Mouse (Mus musculus) layer of hippocampus, postnatal 25 days (tissue): ENCODE results near the gene Syt17. TPM values are rescaled to one million over a fixed set of nuclear protein-coding genes. Genes with fewer than 3 reads are reported as not detected.
A peak's percentile ranks its signal among the peaks of the same experiment; 100 is the strongest.

Source experiments
- DNase-seq, 2 experiments: peaks; one replicate each; pipeline ENCODE4 v3.0.0; 2022; ENCODE audit warnings: mixed read lengths in 2 of 2, low spot score in 1 of 2; ENCODE audit errors: extremely low spot score in 1 of 2
- total RNA-seq, 2 experiments: library from RNA; stranded (reverse); gene quantifications; 2 replicates each; pipeline ENCODE4 v1.2.3; 2021

Gene Syt17
- total RNA-seq, 2 experiments from 2014 or later = 86.1 to 99.6 TPM

- DNase-seq = no peak
These were observed 16.4 kb upstream of the Syt17 start for GRCm38 (mm10) chr7:118464432-118464831.

GRCm38 (mm10) chr7:118462818-118463762, 15.1 kb upstream of the Syt17 start:
- no peak for DNase-seq

DNA sequence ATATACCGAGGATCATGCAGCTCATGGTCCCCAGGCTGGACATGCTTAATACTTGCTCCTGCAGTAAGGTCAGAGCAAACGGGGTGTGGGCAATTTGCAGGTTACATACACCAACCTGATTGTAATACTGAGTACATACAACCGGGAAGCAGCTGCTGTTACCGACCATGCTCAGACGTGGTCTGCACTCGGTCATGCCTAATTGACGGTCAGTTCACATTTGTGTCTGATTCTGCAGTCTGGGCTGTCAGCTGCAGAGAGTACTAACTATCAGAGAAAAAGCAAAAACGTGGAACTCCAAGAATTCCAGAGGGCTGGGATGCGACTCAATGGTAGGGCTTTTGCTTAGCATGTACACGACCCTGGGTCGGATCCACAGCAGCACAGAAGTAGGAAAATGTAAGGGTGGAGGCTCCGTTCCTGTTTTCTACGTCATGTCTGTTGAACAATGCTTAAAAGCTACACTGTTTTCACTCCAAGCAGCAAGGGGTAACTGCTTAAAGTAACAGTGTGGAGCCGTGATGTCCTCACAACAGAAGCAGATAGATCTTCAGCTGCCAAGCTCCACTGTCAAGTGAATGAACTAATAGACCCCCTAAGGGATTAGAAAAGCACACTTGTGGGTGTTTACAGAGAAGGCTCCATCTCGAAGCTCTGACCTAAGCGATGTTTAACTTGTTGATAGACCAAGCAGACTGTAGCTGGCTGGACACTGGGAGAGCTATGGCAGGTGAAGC, 13.5 kb upstream of the Syt17 start:
- no peak for DNase-seq

- DNase-seq = no peak
These were observed 5.7 kb upstream of the Syt17 start for GRCm38 (mm10) chr7:118453722-118454121.

DNA sequence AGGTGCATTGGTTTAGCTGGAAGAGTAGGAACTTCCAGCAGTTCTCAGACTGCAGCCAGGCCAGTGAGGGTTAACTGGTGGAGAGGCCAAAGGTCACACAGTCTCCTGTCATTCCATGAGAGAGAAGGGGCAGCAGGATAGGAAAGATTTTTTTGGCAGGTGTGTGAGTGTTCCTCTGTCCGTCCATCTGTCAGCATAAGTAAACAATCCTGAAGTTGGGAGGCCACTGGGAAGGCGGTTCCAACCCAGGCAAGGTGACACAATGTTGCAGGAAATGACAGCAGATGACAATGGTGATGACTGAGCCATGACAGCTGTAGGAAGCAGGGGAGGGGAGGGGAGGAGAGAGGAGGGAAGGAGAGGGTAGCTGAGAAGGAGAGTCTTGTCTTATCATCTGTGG, 4.9 kb upstream of the Syt17 start:
- no peak for DNase-seq

DNA sequence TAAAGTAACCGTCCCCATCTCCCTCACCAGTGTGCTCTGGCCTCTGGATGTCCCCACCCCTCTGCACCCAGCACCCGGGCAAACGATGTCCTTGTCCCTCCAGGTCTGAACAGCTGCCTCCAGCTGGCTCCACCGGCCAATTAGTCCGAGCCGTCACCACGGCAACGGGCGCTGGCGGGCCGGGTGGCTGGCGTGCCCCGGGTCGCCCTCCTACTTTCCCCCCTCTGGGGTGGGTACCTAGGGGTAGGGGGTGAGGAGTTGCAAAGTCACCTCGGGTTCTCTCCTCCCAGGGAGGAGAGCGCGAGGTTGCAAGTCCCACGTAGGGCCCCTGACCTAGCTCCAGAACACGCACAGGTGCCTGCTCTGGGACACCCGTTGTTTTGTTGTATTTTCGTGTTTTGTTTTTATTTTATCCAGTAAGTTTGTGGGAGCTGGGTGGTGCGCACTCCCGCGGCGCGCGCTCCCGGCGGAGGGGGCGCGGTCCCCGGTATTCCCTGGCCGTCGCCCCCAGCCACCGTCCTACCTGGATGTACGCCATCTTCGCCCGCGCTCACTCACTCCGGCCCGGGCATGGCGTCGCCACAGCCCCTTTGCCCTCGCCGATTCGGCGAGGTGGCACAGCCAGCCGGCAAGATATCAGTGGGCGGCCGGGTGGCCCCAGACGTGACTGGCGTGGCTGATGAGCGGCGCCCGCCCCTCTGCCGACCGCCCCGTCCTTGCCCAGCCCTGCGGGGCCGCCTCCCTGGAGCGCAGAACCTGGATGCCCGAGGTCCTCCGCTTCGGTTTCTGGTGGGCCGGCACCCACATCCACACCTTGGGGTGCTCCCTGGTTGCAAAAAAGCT, 510 bp downstream of the Syt17 start:
- DNase-seq = no peak

DNA sequence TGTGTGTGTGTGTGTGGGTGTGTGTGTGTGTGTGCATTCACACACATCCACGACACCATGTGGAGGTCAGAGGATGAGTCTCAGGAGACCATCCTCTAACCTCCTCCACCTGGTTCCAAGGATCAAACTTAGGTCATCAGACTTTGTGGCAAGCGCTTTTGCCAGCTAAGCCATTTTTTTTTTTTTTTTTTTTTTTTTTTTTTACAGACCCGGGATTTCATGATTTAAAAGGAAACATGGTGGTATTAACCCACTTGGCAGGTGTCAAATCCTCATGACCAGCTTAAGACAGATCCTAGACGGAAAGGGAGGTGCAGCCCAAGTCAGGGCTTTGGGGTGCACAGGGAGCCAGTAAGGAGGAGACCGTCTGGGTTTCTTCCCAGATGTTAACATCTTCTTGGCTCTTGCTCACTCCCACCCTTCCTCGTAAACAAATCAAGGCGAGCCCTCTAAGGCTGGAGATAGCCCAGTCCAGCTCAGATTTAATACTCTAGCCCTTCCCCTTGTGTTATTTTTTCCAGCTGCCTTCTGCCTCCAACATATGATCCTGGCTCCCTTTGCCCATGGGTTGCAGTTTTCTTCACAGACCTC, 4.0 kb downstream of the Syt17 start:
- no peak for DNase-seq

DNA sequence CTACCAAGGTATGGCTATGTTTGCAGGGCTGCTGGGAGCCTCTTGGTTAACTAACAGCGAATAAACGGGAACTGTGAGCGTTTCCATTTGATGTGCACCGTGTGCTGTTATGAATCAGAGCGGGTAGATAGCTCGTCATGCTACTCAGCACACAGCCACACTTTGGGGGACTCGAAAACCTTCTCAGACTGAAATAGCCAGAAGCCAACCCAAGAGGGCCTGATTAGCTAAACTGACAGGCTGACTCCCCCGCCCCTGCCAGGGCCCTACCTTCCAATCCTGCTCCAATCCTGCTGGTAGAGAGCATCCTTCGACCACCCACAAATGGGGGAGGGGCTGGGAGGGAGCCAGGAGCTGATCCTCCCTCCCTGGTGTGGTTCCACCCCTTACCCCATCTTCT, 4.7 kb downstream of the Syt17 start:
- DNase-seq = peak; percentile 29 to 45

DNA sequence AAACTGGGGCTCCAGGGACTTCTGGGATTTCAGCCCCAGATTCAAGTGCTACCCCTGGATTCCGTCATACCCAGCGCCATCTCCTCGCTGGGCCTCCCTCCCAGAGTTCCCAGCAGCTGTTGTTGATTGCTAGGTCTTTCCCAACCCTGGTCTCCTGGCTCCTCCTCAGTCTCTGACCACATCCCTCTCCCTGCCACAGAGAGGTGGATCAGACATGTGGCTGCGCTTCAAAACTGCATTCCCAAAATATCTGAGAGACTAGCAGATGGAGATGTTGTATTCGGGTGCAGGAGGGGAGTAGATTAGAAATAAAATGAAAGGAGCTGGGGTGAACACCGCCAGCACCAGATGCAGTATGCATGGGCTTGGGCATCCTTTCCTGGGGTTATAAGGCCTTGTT, 6.5 kb downstream of the Syt17 start:
- no peak for DNase-seq

- DNase-seq = peak in 1 of 2 experiments; percentile 53
These were observed 10.8 kb downstream of the Syt17 start for GRCm38 (mm10) chr7:118437101-118437802.

DNA sequence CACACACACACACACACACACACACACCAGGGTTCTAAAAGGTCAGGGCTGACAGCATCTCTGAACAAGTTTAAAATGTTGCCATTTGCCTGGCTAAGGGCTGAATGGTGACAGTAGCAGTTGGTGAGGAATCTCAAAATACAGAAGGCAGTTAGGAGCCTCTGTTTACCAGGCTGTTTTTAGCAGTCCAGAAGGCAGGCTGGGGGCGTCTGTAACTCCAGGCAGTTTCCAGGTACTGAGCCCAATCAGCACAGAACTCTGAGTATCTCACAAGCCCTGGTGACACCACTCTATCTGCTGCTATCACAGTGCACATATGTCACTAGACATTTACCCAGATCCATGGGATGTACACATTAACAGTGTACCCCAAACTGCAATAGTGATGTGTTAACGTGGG, 19.1 kb downstream of the Syt17 start:
- DNase-seq = peak; percentile 46 to 55

- no peak for DNase-seq
These were observed 28.4 kb downstream of the Syt17 start for GRCm38 (mm10) chr7:118419491-118420180.

GRCm38 (mm10) chr7:118414183-118414582, 33.8 kb downstream of the Syt17 start:
- no peak for DNase-seq

- DNase-seq = no peak
These were observed 36.1 kb downstream of the Syt17 start for GRCm38 (mm10) chr7:118411877-118412276.

DNA sequence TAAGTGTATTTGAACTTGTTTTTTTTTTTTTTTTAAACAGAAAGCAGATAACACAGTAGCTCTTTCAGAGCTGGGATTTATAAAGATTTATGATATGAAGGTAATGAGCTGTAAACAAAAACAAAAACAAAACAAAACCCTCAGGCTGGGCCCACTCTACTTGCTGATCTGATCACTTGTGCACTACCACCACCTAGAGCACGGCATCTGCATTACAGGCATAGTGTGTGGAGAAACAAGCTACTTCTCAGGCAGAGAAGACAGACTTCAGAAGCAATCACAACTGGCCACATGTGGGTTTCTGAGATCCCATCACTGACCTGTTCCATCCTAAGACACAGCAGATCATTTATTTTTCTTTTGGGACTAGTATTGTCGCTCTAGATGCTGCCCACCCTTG, 38.6 kb downstream of the Syt17 start:
- DNase-seq = no peak

- no peak for DNase-seq
These were observed 42.8 kb downstream of the Syt17 start for GRCm38 (mm10) chr7:118405251-118405650.

DNA sequence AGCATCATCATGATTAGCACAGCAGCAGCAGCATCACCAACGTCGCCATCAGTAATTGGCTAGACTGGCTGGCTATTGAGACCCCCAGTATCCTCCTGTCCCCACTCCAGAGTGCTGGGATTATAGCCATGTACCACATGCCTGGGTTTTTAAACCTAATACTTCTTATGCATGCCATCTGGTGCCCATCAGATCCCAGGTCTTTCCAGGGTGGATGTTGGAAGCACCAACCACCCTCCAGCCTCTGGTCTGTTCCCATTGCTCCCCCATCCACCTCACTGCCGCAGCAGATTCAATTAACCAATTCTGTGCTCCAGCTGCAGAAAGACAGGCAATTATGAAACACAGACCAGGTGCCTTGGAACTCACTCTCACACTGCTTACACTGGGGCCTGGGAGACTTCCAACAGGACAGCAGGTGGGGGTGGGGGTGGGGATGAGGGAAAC, 45.4 kb downstream of the Syt17 start:
- no peak for DNase-seq

DNA sequence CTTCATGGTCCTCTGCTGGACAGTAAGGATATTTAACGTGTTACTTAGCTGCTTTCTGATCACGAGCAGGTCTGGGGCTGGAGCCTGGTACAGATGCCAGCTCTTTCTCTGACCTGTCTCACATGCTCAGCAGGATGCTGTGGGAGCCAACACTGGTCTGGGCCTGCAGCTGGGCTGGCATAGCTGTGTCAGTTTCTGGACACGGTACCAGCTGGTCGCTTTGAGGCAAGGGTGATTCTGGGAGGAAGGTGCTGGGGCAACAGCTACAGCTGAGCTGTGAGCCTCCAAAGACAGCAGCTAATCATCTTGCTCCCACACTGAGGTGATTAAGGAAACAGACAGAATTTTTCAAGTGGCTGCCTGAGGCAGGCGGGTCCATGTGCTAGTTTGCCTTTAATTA, 46.1 kb downstream of the Syt17 start:
- DNase-seq = no peak

GRCm38 (mm10) chr7:118399764-118400163, 48.3 kb downstream of the Syt17 start:
- no peak for DNase-seq
